Mouse (Mus musculus) olfactory bulb, adult 2 months (tissue): ENCODE measurements around the gene Myo1b.

Experiments
- CTCF ChIP-seq: fragments of 200-500 bp; IDR thresholded peaks from 2 replicates; pipeline ENCODE4 v1.5.1; 2012; ENCODE audit warnings: low read depth, mild to moderate bottlenecking, low read length, moderate library complexity; ENCODE audit not compliant: insufficient read depth
- POLR2A ChIP-seq: fragments of 200-500 bp; IDR thresholded peaks from 2 replicates; pipeline ENCODE4 v1.6.1; 2012; ENCODE audit warnings: mild to moderate bottlenecking, low read depth, low read length, moderate library complexity; ENCODE audit not compliant: insufficient read depth

DNA sequence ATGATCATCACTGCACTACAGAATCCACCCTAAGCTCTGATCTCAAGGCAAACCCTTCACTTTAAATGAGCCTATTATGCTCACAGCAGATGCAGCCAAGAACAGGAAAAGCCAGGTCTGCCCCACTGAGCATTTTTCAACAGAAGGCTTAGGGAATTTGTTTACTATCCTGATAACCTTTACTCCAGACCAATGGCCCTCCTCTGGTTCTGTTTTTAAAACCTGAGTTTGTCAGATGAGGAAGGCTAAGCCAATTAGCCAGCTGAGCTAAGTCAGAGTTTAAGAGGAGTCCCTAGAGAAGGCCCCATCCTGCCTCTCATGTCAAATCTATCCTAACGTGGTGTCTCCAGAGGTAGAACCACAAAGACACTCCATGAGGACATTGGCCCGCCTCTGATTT is 19.1 kb upstream of the Myo1b start:
- TF ChIP-seq POLR2A (no peak), CTCF (no peak)
